Mouse (Mus musculus): ENCODE results near the gene Cpeb3. TPM values are rescaled to one million over a fixed set of nuclear protein-coding genes. Genes with fewer than 3 reads are reported as not detected.
A peak's percentile ranks its signal among the peaks of the same experiment; 100 is the strongest.
"Not testable (repeated sequence)": the region's sequence is repeated elsewhere in the genome, so short reads cannot be mapped to it uniquely, and the experiment has no call there.

Cpeb3 gene
- polyA plus RNA-seq, 1 experiment: 30.4 TPM

GRCm38 (mm10) chr19:37214711-37215110 is 6.3 kb upstream of the Cpeb3 start:
- no peaks in the 10 kb centered on the region for H3K4me1 ChIP-seq (ENCODE audit: control insufficient read depth, insufficient read depth, insufficient read length, low read length)
- H3K27ac ChIP-seq (replicated peaks; ENCODE audit: low read depth, low read length): no peak overlapping the region
- no peak overlapping the region for H3K4me3 ChIP-seq (ENCODE audit: insufficient read depth, low read depth, low read length)

DNA sequence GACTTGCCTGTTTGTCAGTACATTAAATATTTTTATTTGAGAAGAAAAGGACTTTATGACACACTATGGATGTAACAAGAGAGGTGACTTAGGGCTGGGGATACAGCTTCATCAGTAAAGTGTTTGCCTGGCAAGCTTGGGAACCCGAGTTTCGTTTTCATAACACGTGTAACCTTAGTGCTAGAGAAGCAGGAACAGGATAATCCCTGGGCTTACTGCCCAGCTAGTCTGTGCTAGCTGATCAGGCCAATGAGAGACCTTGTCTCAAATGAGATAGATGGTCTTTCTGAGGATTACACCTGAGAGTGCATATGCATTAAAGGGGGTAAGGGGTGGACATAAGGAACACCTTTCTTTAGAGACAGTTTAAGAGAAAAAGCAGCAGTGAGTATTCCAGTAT is 3.0 kb upstream of the Cpeb3 start:
- Histone ChIP-seq H3K27ac (replicated peaks; ENCODE audit: low read depth, low read length) (no peak overlapping the region), H3K4me3 (ENCODE audit: insufficient read depth, low read depth, low read length) (no peak overlapping the region), H3K4me1 (ENCODE audit: control insufficient read depth, insufficient read depth, insufficient read length, low read length) (no peaks in the 10 kb centered on the region)

DNA sequence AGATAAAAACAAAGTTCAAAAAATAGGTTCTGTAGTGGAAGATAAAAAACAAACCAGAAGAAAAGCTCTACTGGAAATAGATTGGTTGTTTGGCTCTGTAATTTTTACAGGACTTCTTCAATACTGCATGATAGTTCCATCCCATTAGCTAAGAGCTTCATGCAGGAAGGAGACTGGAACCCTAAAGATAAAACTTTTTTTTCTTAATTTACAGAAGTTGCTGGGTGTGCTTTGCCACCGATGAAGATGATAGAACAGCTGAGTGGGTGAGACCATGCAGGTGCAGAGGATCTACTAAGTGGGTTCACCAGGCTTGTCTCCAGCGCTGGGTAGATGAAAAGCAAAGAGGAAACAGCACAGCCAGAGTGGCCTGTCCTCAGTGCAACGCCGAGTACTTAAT is 2.1 kb upstream of the Cpeb3 start:
- H3K27ac ChIP-seq (replicated peaks; ENCODE audit: low read depth, low read length): no peak overlapping the region
- H3K4me1 ChIP-seq (ENCODE audit: control insufficient read depth, insufficient read depth, insufficient read length, low read length): no peaks in the 10 kb centered on the region
- H3K4me3 ChIP-seq (ENCODE audit: insufficient read depth, low read depth, low read length): no peak overlapping the region

GRCm38 (mm10) chr19:37209467-37210128 is 1.2 kb upstream of the Cpeb3 start:
- H3K27ac ChIP-seq (replicated peaks; ENCODE audit: low read depth, low read length): peak overlapping the region; percentile 93
- H3K4me3 ChIP-seq (ENCODE audit: insufficient read depth, low read depth, low read length): peak overlapping the region; percentile 45
- H3K4me1 ChIP-seq (ENCODE audit: control insufficient read depth, insufficient read depth, insufficient read length, low read length): no peaks in the 10 kb centered on the region

DNA sequence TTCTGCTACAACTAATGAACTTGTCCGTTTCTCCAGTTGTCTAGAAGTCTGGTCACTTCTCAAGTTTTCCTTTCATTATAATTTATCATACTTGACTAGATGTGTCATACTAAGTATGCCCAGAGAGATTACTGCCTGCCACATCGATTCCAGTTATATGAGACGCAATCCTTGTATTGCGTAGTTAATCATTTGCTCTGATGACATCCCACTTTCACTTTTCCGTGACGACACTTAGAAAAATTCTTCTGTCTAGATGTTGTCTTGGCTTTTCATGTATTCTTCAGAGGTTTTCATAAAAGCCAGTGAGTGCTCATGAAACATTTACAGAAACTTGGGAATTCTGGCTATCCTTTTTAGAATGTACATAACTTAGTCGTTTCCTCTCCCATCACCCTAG is 585 bp upstream of the Cpeb3 start:
- H3K4me3 ChIP-seq (ENCODE audit: insufficient read depth, low read depth, low read length): peak overlapping the region; percentile 77
- H3K27ac ChIP-seq (replicated peaks; ENCODE audit: low read depth, low read length): peak overlapping the region; percentile 93
- H3K4me1 ChIP-seq (ENCODE audit: control insufficient read depth, insufficient read depth, insufficient read length, low read length): no peaks in the 10 kb centered on the region

DNA sequence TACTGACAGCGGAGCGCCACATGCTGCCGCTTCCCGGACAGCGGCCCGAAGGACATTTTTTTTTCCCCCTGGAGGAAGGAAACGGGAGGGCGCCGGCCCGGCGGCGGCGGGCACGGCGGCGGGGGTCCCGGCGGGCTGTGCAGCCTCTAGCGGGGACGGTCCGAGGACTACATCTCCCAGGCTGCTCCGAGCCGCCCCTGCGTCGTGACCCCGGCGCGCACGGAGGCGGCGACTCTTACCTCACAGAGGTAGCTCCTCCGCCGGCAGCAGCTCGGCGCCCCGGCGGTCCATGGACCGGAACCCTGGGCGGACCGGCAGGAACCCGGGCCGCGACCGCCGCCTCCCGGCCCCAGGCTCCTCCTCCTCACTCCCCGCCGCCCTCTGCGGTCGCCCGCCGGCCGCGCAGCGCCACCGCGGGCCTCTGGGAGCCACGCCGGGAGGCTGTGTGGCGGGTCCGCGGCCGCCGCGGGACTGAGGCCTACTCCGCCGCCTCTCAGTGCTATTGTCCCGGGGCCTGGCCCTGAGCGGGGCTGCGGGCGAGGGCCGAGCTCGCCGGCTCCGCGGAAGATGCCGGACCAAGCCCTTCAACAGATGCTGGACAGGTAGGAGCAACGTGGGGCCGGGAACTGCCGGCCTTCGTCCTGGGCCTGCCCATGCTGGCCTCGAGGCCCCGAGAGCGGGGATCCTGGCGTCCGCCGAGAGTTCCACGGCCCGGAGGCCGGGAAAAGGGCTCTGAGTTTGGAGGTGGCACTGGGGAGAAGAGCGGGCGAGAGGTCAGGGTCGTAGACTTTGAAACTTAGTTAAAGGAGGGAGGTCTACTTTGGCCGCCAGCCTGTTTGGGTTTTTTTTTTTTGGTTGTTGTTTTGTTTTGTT is 862 bp downstream of the Cpeb3 start, which contains the start of gene March5:
March5 (plus strand) TSS at position 241 of the 873 bp plus-strand sequence.
- Histone ChIP-seq H3K4me1 (ENCODE audit: control insufficient read depth, insufficient read depth, insufficient read length, low read length) (no peaks in the 10 kb centered on the region), H3K4me3 (ENCODE audit: insufficient read depth, low read depth, low read length) (peak within 1 kb of the TSS; percentile 77), H3K27ac (replicated peaks; ENCODE audit: low read depth, low read length) (peak within 1 kb of the TSS; percentile 93)

GRCm38 (mm10) chr19:37206641-37207302 is 1.6 kb downstream of the Cpeb3 start:
- Histone ChIP-seq H3K27ac (replicated peaks; ENCODE audit: low read depth, low read length) (peak overlapping the region; percentile 92), H3K4me1 (ENCODE audit: control insufficient read depth, insufficient read depth, insufficient read length, low read length) (no peaks in the 10 kb centered on the region)

GRCm38 (mm10) chr19:37205155-37205554 is 3.2 kb downstream of the Cpeb3 start:
- H3K4me3 ChIP-seq (ENCODE audit: insufficient read depth, low read depth, low read length); H3K4me1 ChIP-seq (ENCODE audit: control insufficient read depth, insufficient read depth, insufficient read length, low read length); H3K27ac ChIP-seq (replicated peaks; ENCODE audit: low read depth, low read length): not testable (repeated sequence)

More at GRCm38 (mm10) chr19:37206641-37207302, 1.6 kb downstream of the Cpeb3 start:
- peak overlapping the region; percentile 77 for H3K4me3 ChIP-seq (ENCODE audit: insufficient read depth, low read depth, low read length)

- Histone ChIP-seq H3K4me1 (ENCODE audit: control insufficient read depth, insufficient read depth, insufficient read length, low read length) (no peaks in the 10 kb centered on the region), H3K27ac (replicated peaks; ENCODE audit: low read depth, low read length) (no peak overlapping the region), H3K4me3 (ENCODE audit: insufficient read depth, low read depth, low read length) (no peak overlapping the region)
Measured at GRCm38 (mm10) chr19:37203371-37203770, 5.0 kb downstream of the Cpeb3 start.

DNA sequence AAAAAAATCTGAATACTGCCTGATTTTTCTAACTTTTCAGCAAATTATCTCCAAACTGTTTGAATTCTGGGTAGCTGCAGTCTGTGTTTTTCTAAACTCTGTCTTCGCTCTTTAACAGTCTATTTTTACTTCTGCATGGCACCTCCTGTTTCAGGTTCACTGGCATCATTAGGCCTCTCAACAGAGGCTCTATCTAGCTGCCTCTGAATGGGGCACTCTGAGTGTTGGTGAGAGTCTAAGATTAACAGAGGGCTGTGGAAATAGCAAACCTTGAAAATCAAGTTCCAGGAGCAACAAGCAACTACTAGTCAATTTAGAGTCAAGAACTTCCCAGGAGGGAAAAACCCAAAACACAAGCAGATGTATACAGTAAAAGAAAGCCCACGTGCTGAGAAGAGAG is 8.5 kb downstream of the Cpeb3 start:
- Histone ChIP-seq H3K4me3 (ENCODE audit: insufficient read depth, low read depth, low read length) (no peak overlapping the region), H3K27ac (replicated peaks; ENCODE audit: low read depth, low read length) (no peak overlapping the region), H3K4me1 (ENCODE audit: control insufficient read depth, insufficient read depth, insufficient read length, low read length) (no peaks in the 10 kb centered on the region; the same call in 1 of the 2 replicates)

DNA sequence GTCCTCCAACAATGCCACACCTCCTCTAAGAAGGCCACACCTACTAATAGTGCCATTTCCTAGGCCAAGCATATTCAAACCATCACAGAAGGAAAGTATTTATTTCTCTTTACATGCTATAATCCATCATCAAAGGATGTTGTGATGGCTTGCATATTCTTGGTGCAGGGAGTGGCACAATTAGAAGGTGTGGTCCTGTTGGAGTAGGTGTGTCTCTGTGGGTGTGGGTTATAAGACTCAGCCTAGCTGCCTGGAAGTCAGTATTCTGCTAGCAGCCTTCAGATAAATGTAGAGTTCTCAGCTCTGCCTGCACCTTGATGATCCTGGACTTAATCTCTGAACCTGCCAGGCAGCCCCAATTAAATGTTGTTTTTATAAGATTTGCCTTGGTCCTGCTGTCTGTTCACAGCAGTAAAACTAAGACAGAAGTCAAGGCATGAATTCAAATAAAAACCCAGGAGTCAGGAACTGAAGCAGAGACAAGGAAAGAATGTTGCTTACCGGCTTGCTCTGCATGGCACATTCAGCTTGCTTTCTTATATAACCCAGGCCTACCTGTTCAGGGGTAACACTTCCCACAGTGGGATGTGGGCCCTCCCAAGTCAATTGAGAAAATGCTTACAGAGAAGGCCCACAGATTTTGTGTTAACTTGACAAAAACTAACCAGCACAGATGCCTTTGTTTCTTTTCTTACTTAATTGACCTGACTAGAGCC is 10.1 kb downstream of the Cpeb3 start:
- Histone ChIP-seq H3K27ac (replicated peaks; ENCODE audit: low read depth, low read length) (no peak overlapping the region), H3K4me1 (ENCODE audit: control insufficient read depth, insufficient read depth, insufficient read length, low read length) (no peaks in the 10 kb centered on the region; the same call in 1 of the 2 replicates), H3K4me3 (ENCODE audit: insufficient read depth, low read depth, low read length) (no peak overlapping the region)

GRCm38 (mm10) chr19:37192475-37193058 is 15.8 kb downstream of the Cpeb3 start:
- Histone ChIP-seq H3K27ac (replicated peaks; ENCODE audit: low read depth, low read length) (no peak overlapping the region), H3K4me1 (ENCODE audit: control insufficient read depth, insufficient read depth, insufficient read length, low read length) (no peaks in the 10 kb centered on the region; the same call in 1 of the 2 replicates), H3K4me3 (ENCODE audit: insufficient read depth, low read depth, low read length) (no peak overlapping the region)

DNA sequence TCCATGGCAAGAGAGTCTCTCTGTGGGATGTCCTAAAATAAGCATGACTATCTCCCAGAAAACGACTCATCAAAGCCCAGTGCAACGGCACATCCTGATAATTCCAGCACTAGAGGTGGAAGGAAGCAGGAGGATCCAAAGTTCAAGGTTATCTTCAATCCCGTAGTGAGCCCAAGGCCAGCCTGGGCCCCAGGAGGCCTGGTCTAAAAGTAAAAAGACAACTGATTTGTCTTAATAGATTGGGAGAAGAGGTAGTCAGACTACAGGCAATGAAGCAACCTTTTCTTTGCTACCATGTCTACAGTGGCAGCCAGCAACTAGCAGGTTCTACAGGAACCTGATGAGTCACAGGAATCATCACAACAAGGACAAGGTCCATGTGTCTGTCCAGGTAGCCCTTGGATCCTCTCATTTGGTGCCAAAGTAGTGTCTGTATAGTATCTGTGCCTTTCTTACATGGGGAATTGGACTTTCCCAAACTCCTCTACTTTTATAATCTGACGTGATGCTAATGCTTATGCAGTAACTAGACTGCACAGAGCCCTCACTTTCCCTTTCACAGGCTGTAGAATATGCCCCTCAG is 19.9 kb downstream of the Cpeb3 start:
- Histone ChIP-seq H3K27ac (replicated peaks; ENCODE audit: low read depth, low read length) (no peak overlapping the region), H3K4me1 (ENCODE audit: control insufficient read depth, insufficient read depth, insufficient read length, low read length) (no peaks in the 10 kb centered on the region), H3K4me3 (ENCODE audit: insufficient read depth, low read depth, low read length) (no peak overlapping the region)
